ENCODE assay signal across 25 mouse cellular contexts in genomic region chr19:59480563-59480962, GRCm38 (mm10). TPM values are rescaled to one million over a fixed set of nuclear protein-coding genes. Genes with fewer than 3 reads are reported as not detected.
"Had no signal": no experiment of that assay in that cellular context is flagged by ENCODE, and none has a peak within 500 bp of the region (broad histone marks: within the 10 kb centered on the region; RNA-seq: fewer than 3 reads in every experiment).

No protein-coding gene starts in this region.

- H3K9ac ChIP-seq: liver, embryonic 15.5 days; liver, postnatal 0 days; lung, embryonic 15.5 days; neural tube, embryonic 13.5 days; neural tube, embryonic 15.5 days had no signal

- H3K4me2 ChIP-seq: liver, embryonic 15.5 days; lung, embryonic 15.5 days; neural tube, embryonic 13.5 days; neural tube, embryonic 15.5 days had no signal

- H3K27ac ChIP-seq: liver, embryonic 15.5 days; lung, embryonic 15.5 days; macrophage; midbrain, embryonic 10.5 days; neural tube, embryonic 13.5 days; neural tube, embryonic 15.5 days had no signal

- H3K27me3 ChIP-seq: lung, embryonic 15.5 days had no signal

- H3K4me3 ChIP-seq: liver, embryonic 15.5 days; lung, embryonic 15.5 days; midbrain, embryonic 10.5 days; myocyte; neural tube, embryonic 13.5 days; neural tube, embryonic 15.5 days had no signal

- H3K36me3 ChIP-seq: liver, embryonic 15.5 days; lung, embryonic 15.5 days; midbrain, embryonic 10.5 days; neural tube, embryonic 13.5 days; neural tube, embryonic 15.5 days had no signal

- DNase-seq: liver, postnatal 0 days; lung, adult 2 months; lung, postnatal 14 days; lung, postnatal 36 days; midbrain, embryonic 14.5 days; retina, postnatal 1 day; right cerebral cortex, adult 18-20 months; right cerebral cortex, postnatal 25 days; right cerebral cortex, postnatal 4 days; spleen, adult 18-20 months; thymus, adult 2 months; thymus, postnatal 25 days; thymus, postnatal 4 days had no signal

- ATAC-seq: liver, postnatal 0 days; lung, postnatal 0 days; midbrain, embryonic 16.5 days had no signal

- H3K4me1 ChIP-seq: liver, embryonic 15.5 days; lung, embryonic 15.5 days; midbrain, embryonic 10.5 days; neural tube, embryonic 13.5 days; neural tube, embryonic 15.5 days had no signal

- H3K9me3 ChIP-seq: liver, embryonic 15.5 days; lung, embryonic 15.5 days; midbrain, embryonic 10.5 days; neural tube, embryonic 13.5 days; neural tube, embryonic 15.5 days had no signal

RNA-seq across cellular contexts. Expression of gene Emx2, which starts 22.4 kb away (rescaled TPM):
- total RNA-seq: megakaryocyte progenitor cell, adult 5-6 weeks; megakaryocyte-erythroid progenitor cell, adult 5-6 weeks had no signal
- polyA plus RNA-seq: liver, postnatal 0 days; lung, adult 2 months; lung, postnatal 0 days; macrophage; myocyte; neural tube, embryonic 13.5 days; small intestine, adult 2 months; thymus, adult 2 months had no signal
